Mouse (Mus musculus): ENCODE measurements at regions not wholly inside any gene's neighbourhood (a gene's known extent, or its start where the extent isn't known, plus 50 kb on each side); places are given as distances from the start of the nearest gene placed in this dataset.

- Histone ChIP-seq H3K36me3 (ENCODE audit: control insufficient read depth, insufficient read depth, low read length) (no peaks in the 10 kb centered on the region), H3K4me1 (replicated peaks; ENCODE audit: control insufficient read depth, insufficient read depth, low read length) (no peaks in the 10 kb centered on the region), H3K27ac (ENCODE audit: control insufficient read depth, insufficient read depth, low read length) (no peak overlapping the region), H3K4me3 (ENCODE audit: control insufficient read depth, insufficient read depth, low read length) (no peak overlapping the region), H3K27me3 (ENCODE audit: control insufficient read depth, insufficient read depth, low read length) (no peaks in the 10 kb centered on the region)
- DNase-seq = no peak
- WGBS = 96% methylated on average over 4 of the region's 4 CpGs
- no peak for TF ChIP-seq CTCF (IDR thresholded peaks at IDR 0.05; ENCODE audit: borderline replicate concordance, control insufficient read depth, extremely low read depth, insufficient read depth, low read length, poor library complexity)
Measured at GRCm38 (mm10) chr3:144308616-144309015, 103.6 kb upstream of the Lmo4 start.

- DNase-seq = no peak
- Histone ChIP-seq H3K4me3 (ENCODE audit: control insufficient read depth, insufficient read depth, low read length) (no peak overlapping the region), H3K36me3 (ENCODE audit: control insufficient read depth, insufficient read depth, low read length) (no peaks in the 10 kb centered on the region), H3K27me3 (ENCODE audit: control insufficient read depth, insufficient read depth, low read length) (no peaks in the 10 kb centered on the region), H3K27ac (ENCODE audit: control insufficient read depth, insufficient read depth, low read length) (no peak overlapping the region), H3K4me1 (replicated peaks; ENCODE audit: control insufficient read depth, insufficient read depth, low read length) (no peaks in the 10 kb centered on the region)
- no peak for TF ChIP-seq POLR2A (IDR thresholded peaks at IDR 0.05; ENCODE audit: control insufficient read depth, extremely low read depth, insufficient read depth, low read length, poor library complexity)
- TF ChIP-seq CTCF (IDR thresholded peaks at IDR 0.05; ENCODE audit: borderline replicate concordance, control insufficient read depth, extremely low read depth, insufficient read depth, low read length, poor library complexity) = no peak
- 43% methylated on average over 3 of the region's 3 CpGs for WGBS
Measured at GRCm38 (mm10) chr3:144307557-144307956, 102.5 kb upstream of the Lmo4 start.

- TF ChIP-seq CTCF (IDR thresholded peaks at IDR 0.05; ENCODE audit: borderline replicate concordance, control insufficient read depth, extremely low read depth, insufficient read depth, low read length, poor library complexity) (no peak), POLR2A (IDR thresholded peaks at IDR 0.05; ENCODE audit: control insufficient read depth, extremely low read depth, insufficient read depth, low read length, poor library complexity) (no peak)
- DNase-seq = no peak
- Histone ChIP-seq H3K27ac (ENCODE audit: control insufficient read depth, insufficient read depth, low read length) (no peak overlapping the region), H3K27me3 (ENCODE audit: control insufficient read depth, insufficient read depth, low read length) (no peaks in the 10 kb centered on the region), H3K4me3 (ENCODE audit: control insufficient read depth, insufficient read depth, low read length) (no peak overlapping the region), H3K4me1 (replicated peaks; ENCODE audit: control insufficient read depth, insufficient read depth, low read length) (no peaks in the 10 kb centered on the region), H3K36me3 (ENCODE audit: control insufficient read depth, insufficient read depth, low read length) (no peaks in the 10 kb centered on the region)
- 98% methylated on average over 4 of the region's 4 CpGs for WGBS
Measured at GRCm38 (mm10) chr3:144305456-144305855, 100.4 kb upstream of the Lmo4 start.

- Histone ChIP-seq H3K27me3 (ENCODE audit: control insufficient read depth, insufficient read depth, low read length) (no peaks in the 10 kb centered on the region), H3K4me3 (ENCODE audit: control insufficient read depth, insufficient read depth, low read length) (no peak overlapping the region), H3K27ac (ENCODE audit: control insufficient read depth, insufficient read depth, low read length) (no peak overlapping the region), H3K4me1 (replicated peaks; ENCODE audit: control insufficient read depth, insufficient read depth, low read length) (no peaks in the 10 kb centered on the region), H3K36me3 (ENCODE audit: control insufficient read depth, insufficient read depth, low read length) (no peaks in the 10 kb centered on the region)
- TF ChIP-seq POLR2A (IDR thresholded peaks at IDR 0.05; ENCODE audit: control insufficient read depth, extremely low read depth, insufficient read depth, low read length, poor library complexity) (no peak), CTCF (IDR thresholded peaks at IDR 0.05; ENCODE audit: borderline replicate concordance, control insufficient read depth, extremely low read depth, insufficient read depth, low read length, poor library complexity) (no peak)
- WGBS = 85% methylated on average over 4 of the region's 4 CpGs
- DNase-seq = no peak
Measured at GRCm38 (mm10) chr3:144304924-144305323, 99.9 kb upstream of the Lmo4 start.

GRCm38 (mm10) chr3:144302626-144303025 lies 97.6 kb upstream of the Lmo4 start:
- no peak for DNase-seq
- Histone ChIP-seq H3K27ac (ENCODE audit: control insufficient read depth, insufficient read depth, low read length) (no peak overlapping the region), H3K4me3 (ENCODE audit: control insufficient read depth, insufficient read depth, low read length) (no peak overlapping the region), H3K27me3 (ENCODE audit: control insufficient read depth, insufficient read depth, low read length) (no peaks in the 10 kb centered on the region), H3K36me3 (ENCODE audit: control insufficient read depth, insufficient read depth, low read length) (no peaks in the 10 kb centered on the region), H3K4me1 (replicated peaks; ENCODE audit: control insufficient read depth, insufficient read depth, low read length) (no peaks in the 10 kb centered on the region)
- no peak for TF ChIP-seq CTCF (IDR thresholded peaks at IDR 0.05; ENCODE audit: borderline replicate concordance, control insufficient read depth, extremely low read depth, insufficient read depth, low read length, poor library complexity)
- no peak for TF ChIP-seq POLR2A (IDR thresholded peaks at IDR 0.05; ENCODE audit: control insufficient read depth, extremely low read depth, insufficient read depth, low read length, poor library complexity)
- WGBS = 96% methylated on average over 3 of the region's 3 CpGs

- Histone ChIP-seq H3K27ac (ENCODE audit: control insufficient read depth, insufficient read depth, low read length) (no peak overlapping the region), H3K4me1 (replicated peaks; ENCODE audit: control insufficient read depth, insufficient read depth, low read length) (no peaks in the 10 kb centered on the region), H3K36me3 (ENCODE audit: control insufficient read depth, insufficient read depth, low read length) (no peaks in the 10 kb centered on the region), H3K27me3 (ENCODE audit: control insufficient read depth, insufficient read depth, low read length) (no peaks in the 10 kb centered on the region), H3K4me3 (ENCODE audit: control insufficient read depth, insufficient read depth, low read length) (no peak overlapping the region)
- 95% methylated on average over 3 of the region's 3 CpGs for WGBS
- TF ChIP-seq POLR2A (IDR thresholded peaks at IDR 0.05; ENCODE audit: control insufficient read depth, extremely low read depth, insufficient read depth, low read length, poor library complexity) = no peak
- no peak for TF ChIP-seq CTCF (IDR thresholded peaks at IDR 0.05; ENCODE audit: borderline replicate concordance, control insufficient read depth, extremely low read depth, insufficient read depth, low read length, poor library complexity)
- DNase-seq = no peak
Measured at GRCm38 (mm10) chr3:144301068-144301467, 96.0 kb upstream of the Lmo4 start.

- H3K27me3 ChIP-seq (ENCODE audit: control insufficient read depth, insufficient read depth, low read length) = no peaks in the 10 kb centered on the region
- H3K27ac ChIP-seq (ENCODE audit: control insufficient read depth, insufficient read depth, low read length) = no peak overlapping the region
- no peak overlapping the region for H3K4me3 ChIP-seq (ENCODE audit: control insufficient read depth, insufficient read depth, low read length)
- DNase-seq = no peak
- no peaks in the 10 kb centered on the region for H3K4me1 ChIP-seq (replicated peaks; ENCODE audit: control insufficient read depth, insufficient read depth, low read length)
- WGBS = 97% methylated on average over 5 of the region's 5 CpGs
- no peaks in the 10 kb centered on the region for H3K36me3 ChIP-seq (ENCODE audit: control insufficient read depth, insufficient read depth, low read length)
- no peak for TF ChIP-seq CTCF (IDR thresholded peaks at IDR 0.05; ENCODE audit: borderline replicate concordance, control insufficient read depth, extremely low read depth, insufficient read depth, low read length, poor library complexity)
- no peak for TF ChIP-seq POLR2A (IDR thresholded peaks at IDR 0.05; ENCODE audit: control insufficient read depth, extremely low read depth, insufficient read depth, low read length, poor library complexity)
Measured at GRCm38 (mm10) chr3:144299239-144299638, 94.2 kb upstream of the Lmo4 start.
